Mouse (Mus musculus) testis, adult 10 weeks (tissue): ENCODE measurements around the gene Dynlt1f. TPM values are rescaled to one million over a fixed set of nuclear protein-coding genes. Genes with fewer than 3 reads are reported as not detected.

Experiments used
- polyA plus RNA-seq: library from polyadenylated mRNA; stranded (reverse); fragments of 350-450 nt; fragmentation: Illumina TruSeq; extraction: RNeasy Lipid Tissue Mini Kit (QIAGEN cat#74804); gene quantifications from one replicate; pipeline ENCODE4 v1.2.3, GENCODE M21; 2014; ENCODE audit warnings: low read depth, low replicate concordance

The Dynlt1f gene
- 536 TPM for polyA plus RNA-seq

GRCm38 (mm10) chr17:6655567-6656281 is at the start of gene Dynlt1f:
TSS of gene Dynlt1f (minus strand) at chr17:6655900.

DNA sequence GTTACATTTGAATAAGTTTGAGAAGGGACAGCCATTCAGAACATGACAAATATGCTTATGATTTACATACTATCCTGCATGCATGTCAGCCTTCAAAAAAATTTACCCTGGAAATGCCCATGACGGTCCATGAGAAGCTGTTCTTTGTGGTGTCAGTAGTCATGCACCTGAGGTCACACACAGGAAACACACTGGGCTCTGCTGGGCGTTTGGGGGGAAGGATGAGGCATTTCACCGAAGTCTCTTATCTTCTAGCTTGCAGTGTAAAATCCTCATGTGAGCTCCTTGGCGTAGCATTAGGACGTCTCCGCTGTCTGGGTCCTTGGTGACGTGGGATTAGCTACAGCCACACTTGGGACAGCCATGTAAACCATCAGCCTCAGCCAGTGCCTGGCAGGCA is 3.1 kb upstream of the Dynlt1f start, which contains the start of gene Sytl3:
Gene Sytl3 (plus strand): TSS at position 293 of the 400 bp plus-strand sequence.

DNA sequence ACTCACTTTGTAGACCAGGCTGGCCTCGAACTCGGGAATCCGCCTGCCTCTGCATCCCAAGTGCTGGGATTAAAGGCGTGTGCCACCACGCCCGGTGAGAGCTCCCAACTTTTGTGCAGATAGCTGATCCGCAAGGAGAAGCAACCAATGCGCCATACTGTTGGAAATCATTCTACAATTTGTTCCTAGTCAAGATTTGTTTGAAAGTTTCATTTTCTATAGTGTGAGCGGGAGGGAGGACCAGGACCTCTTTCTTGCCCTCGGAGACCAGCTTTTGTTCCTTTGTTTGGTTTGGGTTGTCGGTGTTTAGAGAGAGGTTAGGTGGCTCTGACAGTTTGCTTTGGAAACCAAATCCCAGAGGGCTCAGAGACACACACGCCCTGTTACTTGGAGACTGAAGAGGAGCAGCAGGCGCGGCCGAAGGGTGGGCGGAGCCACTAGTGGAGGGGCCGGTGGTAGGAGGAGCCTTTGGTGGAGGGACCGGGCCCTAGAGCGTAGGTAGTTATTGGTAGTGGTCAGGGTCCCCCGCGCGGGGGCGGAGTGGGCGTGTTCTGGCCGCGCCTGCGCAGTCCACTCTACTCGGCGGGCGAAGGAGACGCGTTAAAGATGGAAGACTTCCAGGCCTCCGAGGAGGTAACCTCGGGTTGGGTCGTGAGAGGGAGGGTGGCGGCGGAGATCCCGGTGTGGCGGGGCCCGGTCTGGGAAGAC is 54.3 kb downstream of the Dynlt1f start, which contains the start of gene Dynlt1c:
Gene Dynlt1c (plus strand): TSS at position 468 of the 708 bp plus-strand sequence.

Other genes with a start within 250 kb of the Dynlt1f start
- gene Dynlt1b, start 225.8 kb downstream of the Dynlt1f start, polyA plus RNA-seq: 580 TPM
- gene Dynlt1c, start 54.2 kb downstream of the Dynlt1f start, polyA plus RNA-seq: 21.6 TPM
- gene Sytl3, start 3.2 kb upstream of the Dynlt1f start, polyA plus RNA-seq: 0.59 TPM
- gene Ezr, start 126.9 kb upstream of the Dynlt1f start, polyA plus RNA-seq: 4.2 TPM